Mouse (Mus musculus) neutrophil, adult 5-6 weeks (primary cell): Measurements from ENCODE around the gene Tbkbp1. TPM values are rescaled to one million over a fixed set of nuclear protein-coding genes. Genes with fewer than 3 reads are reported as not detected.

Source experiments
- ATAC-seq: fragments of 151-379, 151-347 bp; 2 replicates; pipeline ENCODE4 v1.8.0; 2017; ENCODE audit warnings: mild to moderate bottlenecking, moderate TSS enrichment; ENCODE audit not compliant: insufficient number of reproducible peaks, poor library complexity, low FRiP score, severe bottlenecking; ENCODE audit errors: extremely low read depth
- total RNA-seq: library from RNA; stranded (forward); fragments of 200-1000 nt; gene quantifications from 2 replicates; pipeline ENCODE4 v1.2.3, GENCODE M21; 2017

Gene Tbkbp1
- total RNA-seq, 1 experiment from 2014 or later = 13.2 TPM

GRCm38 (mm10) chr11:97176851-97177250 lies 25.6 kb upstream of the Tbkbp1 start:
- 0 out of 2 replicates have a peak, but pooled peaks have one; percentile 36 for ATAC-seq

DNA sequence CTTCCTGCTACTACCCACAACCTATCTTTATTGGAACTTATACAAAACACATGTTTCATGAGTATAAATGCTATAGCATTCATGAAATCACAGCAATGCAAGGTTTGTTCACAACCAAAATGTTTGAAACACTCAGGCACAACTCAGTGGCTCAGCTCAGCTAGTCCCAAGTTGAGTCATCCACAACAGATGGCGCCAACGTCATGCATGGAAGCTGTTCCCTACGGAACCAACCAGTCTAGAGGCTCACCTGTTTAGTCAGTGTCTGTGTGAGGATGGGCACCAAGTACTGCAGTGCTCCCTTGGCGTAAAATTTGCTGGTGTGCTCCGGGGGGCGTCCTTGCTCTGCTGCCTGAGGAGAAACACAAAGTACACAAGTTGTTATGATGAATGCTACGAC lies 24.2 kb upstream of the Tbkbp1 start:
- no peak for ATAC-seq

DNA sequence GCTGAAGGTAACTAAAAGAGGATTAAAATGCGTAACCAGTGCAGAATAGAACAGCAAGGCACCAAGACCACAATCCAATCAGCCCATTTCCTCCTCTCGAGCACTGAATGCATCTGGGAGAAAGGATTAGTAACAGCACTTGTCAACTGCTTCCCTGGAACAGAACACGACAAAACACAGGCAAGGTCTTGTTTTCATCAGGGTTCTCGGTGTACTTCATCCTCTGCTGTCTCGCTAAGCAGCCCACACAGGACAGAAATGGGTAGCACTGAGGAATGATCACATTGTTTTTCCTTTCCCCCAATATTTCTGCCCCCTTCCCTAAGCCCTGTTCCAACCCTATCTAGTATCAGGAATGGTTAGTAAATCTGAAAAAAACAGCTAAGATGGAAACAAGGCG lies 9.0 kb upstream of the Tbkbp1 start:
- no peak for ATAC-seq

DNA sequence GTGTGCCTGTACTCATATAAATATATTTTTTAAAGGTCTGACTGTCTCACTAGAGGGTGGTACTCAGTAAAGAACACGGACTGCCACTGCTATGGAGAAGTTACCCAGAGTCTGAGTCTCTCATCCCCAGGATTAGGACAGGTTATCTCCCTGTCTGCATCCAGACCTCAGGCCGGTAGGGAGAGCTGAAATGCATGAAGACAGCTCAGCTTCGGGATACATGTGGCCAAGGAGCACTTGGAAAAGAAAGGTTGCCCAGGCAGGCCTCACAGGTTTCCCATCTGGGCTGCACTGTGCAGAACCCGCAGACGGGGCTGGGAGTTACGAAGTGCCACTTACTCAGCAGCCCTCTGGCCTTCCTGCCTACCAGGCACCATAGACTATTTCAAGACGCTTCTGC lies 5.7 kb upstream of the Tbkbp1 start:
- no peak for ATAC-seq

GRCm38 (mm10) chr11:97152662-97153287 lies 1.5 kb upstream of the Tbkbp1 start:
- no peak for ATAC-seq

DNA sequence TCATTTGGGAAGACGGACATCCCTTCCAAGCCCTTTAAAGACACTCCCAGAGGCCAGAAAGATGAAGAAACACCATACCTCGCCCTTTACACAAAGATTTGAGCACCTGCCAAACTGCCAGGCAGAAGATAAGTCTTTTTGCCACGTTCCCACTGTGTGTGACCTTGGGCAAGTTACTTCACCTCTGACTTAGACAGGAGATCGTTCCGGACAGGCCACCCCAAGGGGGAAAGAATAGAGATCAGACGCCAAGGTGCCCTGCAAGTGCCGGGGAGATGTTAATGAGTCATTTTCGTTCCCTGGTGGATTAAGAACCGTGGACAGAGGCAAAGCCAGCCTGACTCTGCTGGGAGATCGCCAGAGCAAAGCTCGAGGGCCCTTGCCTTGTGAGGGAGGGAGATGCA lies 730 bp upstream of the Tbkbp1 start:
- no peak for ATAC-seq

- peak; percentile 11; the same call in 1 of the 2 replicates for ATAC-seq
Observed at GRCm38 (mm10) chr11:97150411-97151330, 624 bp downstream of the Tbkbp1 start.

- ATAC-seq = peak; percentile 10; the same call in 1 of the 2 replicates
Observed at GRCm38 (mm10) chr11:97149995-97150410, 1.3 kb downstream of the Tbkbp1 start.

DNA sequence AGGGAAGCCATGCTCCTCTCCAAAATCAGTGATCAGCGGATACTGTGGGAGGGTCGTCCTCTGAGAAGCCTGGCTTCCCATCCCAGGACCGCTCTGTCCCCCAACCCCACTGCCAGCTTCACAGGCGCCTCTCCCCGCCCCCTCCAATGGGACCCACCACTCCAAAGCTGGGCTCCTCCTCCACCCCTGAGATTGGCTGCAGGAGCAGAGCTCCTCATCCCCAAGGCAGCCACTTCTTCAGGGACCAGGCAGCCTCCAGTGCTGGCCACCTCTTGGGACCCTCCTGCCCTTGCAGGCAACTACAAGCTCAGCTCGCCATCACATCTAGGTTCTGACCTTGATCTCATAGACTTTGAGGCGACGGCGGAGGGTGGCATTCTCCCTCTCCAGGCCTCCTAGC lies 2.3 kb downstream of the Tbkbp1 start:
- no peak for ATAC-seq

DNA sequence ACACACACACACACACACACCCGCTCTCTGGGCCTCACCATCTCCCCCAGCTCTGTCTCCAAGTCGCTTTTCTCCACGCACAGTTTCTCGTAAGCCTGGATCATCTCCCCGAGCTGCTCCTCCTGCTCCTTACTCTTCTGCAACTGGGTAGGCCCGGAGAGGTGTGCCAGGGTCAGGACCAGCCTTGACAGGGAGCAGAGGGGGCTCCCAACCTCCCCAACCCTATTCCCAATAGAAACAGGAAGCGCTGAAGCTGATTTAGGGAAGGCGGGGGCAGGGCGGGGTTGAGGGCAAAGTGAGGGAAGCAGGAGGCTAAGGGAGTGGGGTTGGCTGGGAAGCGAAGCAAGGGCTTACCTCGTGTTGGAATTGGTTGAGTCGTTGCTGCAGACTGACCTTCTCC lies 2.7 kb downstream of the Tbkbp1 start:
- ATAC-seq = no peak

GRCm38 (mm10) chr11:97147333-97147732 lies 4.0 kb downstream of the Tbkbp1 start:
- ATAC-seq = no peak

GRCm38 (mm10) chr11:97146724-97147123 lies 4.6 kb downstream of the Tbkbp1 start:
- ATAC-seq = peak; percentile 25; the same call in 1 of the 2 replicates

DNA sequence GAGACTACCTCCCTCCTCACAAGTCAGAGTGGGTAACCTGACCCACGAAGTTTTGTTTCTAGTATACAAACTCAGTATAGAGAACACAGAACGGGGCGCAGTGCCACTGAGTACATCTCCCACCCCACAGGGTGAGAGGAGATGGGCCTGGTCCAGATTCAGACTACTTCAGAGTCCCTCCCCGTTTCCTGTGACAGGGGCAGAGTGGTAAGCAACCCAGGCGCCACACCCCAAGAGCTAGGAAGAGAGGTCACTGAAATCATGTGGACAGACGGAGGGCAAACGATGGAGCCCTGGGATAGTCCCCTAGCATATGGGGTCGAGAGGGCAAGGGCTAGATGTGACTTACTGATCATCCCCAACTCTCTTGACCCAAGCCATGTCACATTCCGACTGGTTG lies 5.3 kb downstream of the Tbkbp1 start:
- ATAC-seq = no peak

DNA sequence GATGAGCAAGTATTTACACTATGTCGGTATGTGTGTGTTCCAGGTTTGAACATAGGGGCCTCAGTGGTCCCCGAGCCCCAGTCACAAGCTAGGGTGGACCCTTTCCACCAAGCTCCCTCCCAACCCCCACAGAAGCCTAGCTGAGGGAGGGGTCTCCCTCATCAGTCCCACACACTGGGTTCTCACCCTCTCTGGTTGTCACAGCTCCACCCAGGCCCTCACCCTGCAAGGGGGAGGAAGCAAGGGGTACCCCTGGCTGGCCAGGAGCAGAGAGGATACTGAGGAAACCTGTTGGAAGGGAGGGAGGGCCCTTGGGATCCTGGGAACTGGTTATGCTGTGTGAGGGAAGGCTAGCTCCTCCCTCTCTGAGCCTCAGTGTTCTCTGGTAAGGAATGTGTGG lies 6.0 kb downstream of the Tbkbp1 start:
- no peak for ATAC-seq

GRCm38 (mm10) chr11:97143196-97143900 lies 7.9 kb downstream of the Tbkbp1 start:
- no peak for ATAC-seq

GRCm38 (mm10) chr11:97142159-97142608 lies 9.1 kb downstream of the Tbkbp1 start:
- ATAC-seq = peak; percentile 56

GRCm38 (mm10) chr11:97140811-97141210 lies 10.5 kb downstream of the Tbkbp1 start:
- ATAC-seq = no peak

DNA sequence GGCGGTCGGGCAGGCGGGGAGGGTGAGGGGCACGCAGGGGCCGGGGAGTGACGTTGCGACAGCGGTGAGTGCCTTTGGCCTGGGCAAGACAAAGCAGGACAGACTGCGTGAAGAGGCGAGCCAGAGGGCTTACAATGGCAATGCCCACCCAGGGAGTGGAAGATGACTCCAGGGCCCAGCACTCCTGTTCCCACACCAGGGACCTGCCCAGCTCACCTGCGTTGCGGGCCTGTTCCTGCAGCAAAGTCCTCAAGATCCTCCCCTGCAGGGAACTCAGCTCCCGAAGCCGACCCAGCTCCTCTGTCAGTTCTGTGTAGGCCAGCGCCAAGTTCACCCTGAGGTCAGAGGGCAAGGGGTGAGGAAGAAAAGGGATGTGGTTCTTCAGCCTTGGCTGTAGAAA lies 12.0 kb downstream of the Tbkbp1 start:
- no peak for ATAC-seq

DNA sequence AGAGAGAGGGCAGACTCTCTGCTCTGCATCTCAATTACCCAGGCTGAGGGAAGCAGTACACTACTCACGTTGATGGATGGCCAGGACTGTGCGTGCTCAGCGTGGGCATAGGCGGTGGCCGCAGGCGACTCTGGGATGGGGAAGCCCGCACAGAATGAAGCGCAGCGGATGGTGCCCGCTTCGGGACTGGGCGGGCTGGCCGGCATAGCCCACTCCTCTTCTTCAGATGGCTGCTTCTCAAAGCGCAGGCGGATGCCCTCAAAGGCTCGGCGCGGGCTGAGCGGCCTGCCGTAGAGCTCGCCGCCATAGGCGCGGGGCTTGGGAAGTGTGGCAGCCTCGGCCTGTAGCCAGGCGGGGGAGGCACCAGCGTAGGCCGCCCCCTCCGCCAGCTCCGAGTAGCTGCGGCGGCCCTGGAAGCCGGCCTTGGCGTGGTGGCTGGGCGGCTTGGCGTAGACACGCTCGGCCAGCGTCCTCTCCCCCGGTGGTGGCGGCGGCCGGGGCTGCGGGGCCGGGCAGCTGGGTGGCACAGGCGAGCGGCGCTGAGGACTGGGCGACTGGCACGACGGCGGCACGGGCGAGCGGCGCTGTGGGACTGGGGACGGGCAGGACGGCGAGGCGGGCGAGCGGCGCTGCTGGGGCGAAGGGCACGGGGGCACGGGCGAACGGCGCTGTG lies 12.6 kb downstream of the Tbkbp1 start:
- no peak for ATAC-seq
